Mouse (Mus musculus) heart, adult 11 months (tissue): ENCODE data around the gene F830045P16Rik.

Source experiments
- DNase-seq: peaks from one replicate; pipeline ENCODE4 v3.0.0; 2022

Gene F830045P16Rik

GRCm38 (mm10) chr2:129544919-129545318 is 8.5 kb upstream of the F830045P16Rik start:
- DNase-seq: peak; percentile 87

- DNase-seq: peak; percentile 61
These were observed 8.0 kb upstream of the F830045P16Rik start for GRCm38 (mm10) chr2:129544448-129544847.

GRCm38 (mm10) chr2:129540036-129540435 is 3.6 kb upstream of the F830045P16Rik start:
- peak; percentile 83 for DNase-seq

GRCm38 (mm10) chr2:129539175-129539574 is 2.8 kb upstream of the F830045P16Rik start:
- no peak for DNase-seq

- peak; percentile 95 for DNase-seq
These were observed 1.5 kb upstream of the F830045P16Rik start for GRCm38 (mm10) chr2:129537926-129538325.

GRCm38 (mm10) chr2:129537360-129537759 is 958 bp upstream of the F830045P16Rik start:
- peak; percentile 79 for DNase-seq

- no peak for DNase-seq
These were observed 524 bp upstream of the F830045P16Rik start for GRCm38 (mm10) chr2:129536926-129537325.

GRCm38 (mm10) chr2:129534886-129535591 is 1.4 kb downstream of the F830045P16Rik start:
- peak; percentile 90 for DNase-seq

GRCm38 (mm10) chr2:129531890-129532289 is 4.5 kb downstream of the F830045P16Rik start:
- DNase-seq: peak; percentile 92

GRCm38 (mm10) chr2:129531102-129531501 is 5.3 kb downstream of the F830045P16Rik start:
- peak; percentile 6 for DNase-seq

- DNase-seq: peak; percentile 99
These were observed 6.8 kb downstream of the F830045P16Rik start for GRCm38 (mm10) chr2:129529297-129530209.

GRCm38 (mm10) chr2:129527916-129528315 is 8.5 kb downstream of the F830045P16Rik start:
- DNase-seq: peak; percentile 82

- DNase-seq: peak; percentile 70
These were observed 10.1 kb downstream of the F830045P16Rik start for GRCm38 (mm10) chr2:129526322-129526721.

GRCm38 (mm10) chr2:129525644-129526043 is 10.8 kb downstream of the F830045P16Rik start:
- DNase-seq: no peak

GRCm38 (mm10) chr2:129518526-129518925 is 17.9 kb downstream of the F830045P16Rik start:
- DNase-seq: peak; percentile 51

GRCm38 (mm10) chr2:129514923-129515920 is 21.2 kb downstream of the F830045P16Rik start:
- DNase-seq: peak; percentile 95

GRCm38 (mm10) chr2:129514401-129514667 is 22.1 kb downstream of the F830045P16Rik start:
- no peak for DNase-seq

- no peak for DNase-seq
These were observed 22.6 kb downstream of the F830045P16Rik start for GRCm38 (mm10) chr2:129513546-129514400.

GRCm38 (mm10) chr2:129512147-129512546 is 24.3 kb downstream of the F830045P16Rik start:
- peak; percentile 96 for DNase-seq

GRCm38 (mm10) chr2:129502641-129503040 is 33.8 kb downstream of the F830045P16Rik start:
- DNase-seq: no peak

GRCm38 (mm10) chr2:129489496-129490285 is 46.7 kb downstream of the F830045P16Rik start:
- peak; percentile 92 for DNase-seq
